Mouse (Mus musculus) liver, embryonic 15.5 days (tissue): ENCODE data around the gene Gm3952. TPM values are rescaled to one million over a fixed set of nuclear protein-coding genes. Genes with fewer than 3 reads are reported as not detected.

ENCODE experiments used
- ATAC-seq: fragments of 200-750 bp; cut with Nextera tagmentation; 2 replicates; pipeline ENCODE4 v1.8.0; 2017; ENCODE audit warnings: moderate number of reproducible peaks, mild to moderate bottlenecking, moderate library complexity; ENCODE audit not compliant: insufficient read depth
- H3K27ac ChIP-seq: fragments of 300-500 bp; sonication (generic); replicated peaks from 2 replicates; pipeline ENCODE4 v1.5.1; 2015; ENCODE audit warnings: mild to moderate bottlenecking, inconsistent platforms
- H3K27me3 ChIP-seq: fragments of 300-500 bp; sonication (generic); 2 replicates; pipeline ENCODE4 v1.6.1; 2015; ENCODE audit warnings: mild to moderate bottlenecking, inconsistent platforms
- H3K36me3 ChIP-seq: fragments of 300-500 bp; sonication (generic); replicated peaks from 2 replicates; pipeline ENCODE4 v1.6.1; 2015; ENCODE audit warnings: moderate library complexity, mild to moderate bottlenecking, inconsistent platforms
- H3K4me1 ChIP-seq: fragments of 300-500 bp; sonication (generic); replicated peaks from 2 replicates; pipeline ENCODE4 v1.6.1; 2015; ENCODE audit warnings: inconsistent platforms
- H3K4me2 ChIP-seq: fragments of 300-500 bp; sonication (generic); 2 replicates; pipeline ENCODE4 v1.6.1; 2015; ENCODE audit warnings: moderate library complexity, mild to moderate bottlenecking, inconsistent platforms
- H3K4me3 ChIP-seq: fragments of 300-500 bp; sonication (generic); replicated peaks from 2 replicates; pipeline ENCODE4 v1.5.1; 2015; ENCODE audit warnings: mild to moderate bottlenecking, inconsistent platforms
- H3K9ac ChIP-seq: fragments of 300-500 bp; sonication (generic); 2 replicates; pipeline ENCODE4 v1.6.1; 2015; ENCODE audit warnings: moderate library complexity, mild to moderate bottlenecking, inconsistent platforms
- H3K9me3 ChIP-seq: fragments of 300-500 bp; sonication (generic); replicated peaks from 2 replicates; pipeline ENCODE4 v1.6.1; 2016; ENCODE audit warnings: inconsistent platforms
- WGBS: fragments of 180-500 bp; shearing (Covaris S2); methylation state at CpG from one replicate; pipeline ENCODE4 v1.1.7; 2015; ENCODE audit warnings: mixed read lengths; ENCODE audit not compliant: insufficient replicate concordance; 5-methylcytosine and 5-hydroxymethylcytosine counted together
- polyA plus RNA-seq: library from polyadenylated mRNA; unstranded; fragments of >200 nt; fragmentation: Nextera tagmentation; extraction: Ambion mirVana; gene quantifications from 2 replicates; pipeline ENCODE4 v1.2.1, GENCODE M21; 2015

The Gm3952 gene
- not detected in 2 replicates for polyA plus RNA-seq

GRCm38 (mm10) chr8:128798594-128798993 is at the start of gene Gm3952:
Gene Gm3952 (minus strand): TSS chr8:128798694.
- Histone ChIP-seq H3K4me1 (no peaks in the 10 kb centered on the region), H3K36me3 (no peaks in the 10 kb centered on the region), H3K27ac (no peak within 1 kb of the TSS), H3K9ac (no peak within 1 kb of the TSS), H3K9me3 (no peaks in the 10 kb centered on the region), H3K27me3 (no peaks in the 10 kb centered on the region), H3K4me2 (no peak within 1 kb of the TSS), H3K4me3 (no peak within 1 kb of the TSS)
- no peak for ATAC-seq
- WGBS: 66% methylated on average over 1 of the region's 1 CpGs

GRCm38 (mm10) chr8:128843749-128844148 is 45.3 kb upstream of the Gm3952 start:
- H3K4me2 ChIP-seq: no peak overlapping the region
- no peak overlapping the region for H3K4me3 ChIP-seq
- H3K27ac ChIP-seq: no peak overlapping the region
- WGBS: 18% methylated on average over 5 of the region's 5 CpGs
- no peaks in the 10 kb centered on the region for H3K27me3 ChIP-seq
- ATAC-seq: no peak
- H3K9ac ChIP-seq: no peak overlapping the region
- H3K36me3 ChIP-seq: no peaks in the 10 kb centered on the region
- no peaks in the 10 kb centered on the region for H3K9me3 ChIP-seq
- H3K4me1 ChIP-seq: no peaks in the 10 kb centered on the region

GRCm38 (mm10) chr8:128812521-128812920 is 14.0 kb upstream of the Gm3952 start:
- no peaks in the 10 kb centered on the region for H3K9me3 ChIP-seq
- H3K4me3 ChIP-seq: no peak overlapping the region
- ATAC-seq: no peak
- no peaks in the 10 kb centered on the region for H3K36me3 ChIP-seq
- no peak overlapping the region for H3K4me2 ChIP-seq
- 57% methylated on average over 4 of the region's 4 CpGs for WGBS
- H3K4me1 ChIP-seq: no peaks in the 10 kb centered on the region
- no peak overlapping the region for H3K9ac ChIP-seq
- H3K27me3 ChIP-seq: no peaks in the 10 kb centered on the region
- H3K27ac ChIP-seq: no peak overlapping the region

- no peak for ATAC-seq
- Histone ChIP-seq H3K4me1 (no peaks in the 10 kb centered on the region), H3K36me3 (peaks cover 58% of the 10 kb centered on the region), H3K27ac (no peak overlapping the region), H3K4me2 (no peak overlapping the region), H3K27me3 (no peaks in the 10 kb centered on the region), H3K9ac (no peak overlapping the region), H3K4me3 (no peak overlapping the region), H3K9me3 (no peaks in the 10 kb centered on the region)
- 76% methylated on average over 3 of the region's 3 CpGs for WGBS
These were observed 62.8 kb downstream of the Gm3952 start for GRCm38 (mm10) chr8:128735692-128736091.

GRCm38 (mm10) chr8:128734118-128734517 is 64.4 kb downstream of the Gm3952 start:
- WGBS: 44% methylated on average over 3 of the region's 3 CpGs
- no peak overlapping the region for H3K27ac ChIP-seq
- H3K4me1 ChIP-seq: no peaks in the 10 kb centered on the region
- no peaks in the 10 kb centered on the region for H3K27me3 ChIP-seq
- peaks cover 65% of the 10 kb centered on the region for H3K36me3 ChIP-seq
- no peaks in the 10 kb centered on the region for H3K9me3 ChIP-seq
- ATAC-seq: no peak
- H3K4me2 ChIP-seq: no peak overlapping the region
- H3K4me3 ChIP-seq: no peak overlapping the region
- H3K9ac ChIP-seq: no peak overlapping the region

- WGBS: 88% methylated on average over 2 of the region's 2 CpGs
- Histone ChIP-seq H3K27ac (no peak overlapping the region), H3K4me2 (no peak overlapping the region), H3K9me3 (no peaks in the 10 kb centered on the region), H3K4me1 (no peaks in the 10 kb centered on the region), H3K9ac (no peak overlapping the region), H3K27me3 (no peaks in the 10 kb centered on the region), H3K36me3 (peaks cover 71% of the 10 kb centered on the region), H3K4me3 (no peak overlapping the region)
- ATAC-seq: no peak
These were observed 66.2 kb downstream of the Gm3952 start for GRCm38 (mm10) chr8:128732254-128732653.

- peaks cover 80% of the 10 kb centered on the region for H3K36me3 ChIP-seq
- H3K4me3 ChIP-seq: no peak overlapping the region
- no peaks in the 10 kb centered on the region for H3K4me1 ChIP-seq
- H3K27ac ChIP-seq: no peak overlapping the region
- no peaks in the 10 kb centered on the region for H3K27me3 ChIP-seq
- no peak for ATAC-seq
- no peaks in the 10 kb centered on the region for H3K9me3 ChIP-seq
- WGBS: 81% methylated on average over 1 of the region's 1 CpGs
- no peak overlapping the region for H3K4me2 ChIP-seq
- no peak overlapping the region for H3K9ac ChIP-seq
These were observed 71.3 kb downstream of the Gm3952 start for GRCm38 (mm10) chr8:128727213-128727612.

GRCm38 (mm10) chr8:128724819-128725218 is 73.7 kb downstream of the Gm3952 start:
- H3K9ac ChIP-seq: no peak overlapping the region
- H3K27ac ChIP-seq: no peak overlapping the region
- no peaks in the 10 kb centered on the region for H3K27me3 ChIP-seq
- H3K4me1 ChIP-seq: peaks cover 4% of the 10 kb centered on the region; the same call in 1 of the 2 replicates
- ATAC-seq: no peak
- WGBS: 40% methylated on average over 1 of the region's 1 CpGs
- H3K4me3 ChIP-seq: no peak overlapping the region
- no peak overlapping the region for H3K4me2 ChIP-seq
- H3K36me3 ChIP-seq: peaks cover 74% of the 10 kb centered on the region
- H3K9me3 ChIP-seq: no peaks in the 10 kb centered on the region

GRCm38 (mm10) chr8:128716184-128716583 is 82.3 kb downstream of the Gm3952 start:
- no peak overlapping the region for H3K4me3 ChIP-seq
- no peak overlapping the region for H3K4me2 ChIP-seq
- H3K9me3 ChIP-seq: no peaks in the 10 kb centered on the region
- no peak overlapping the region for H3K27ac ChIP-seq
- H3K27me3 ChIP-seq: no peaks in the 10 kb centered on the region
- H3K36me3 ChIP-seq: peaks cover 83% of the 10 kb centered on the region
- peaks cover 4% of the 10 kb centered on the region; the same call in 1 of the 2 replicates for H3K4me1 ChIP-seq
- ATAC-seq: no peak
- H3K9ac ChIP-seq: no peak overlapping the region

GRCm38 (mm10) chr8:128709261-128709660 is 89.2 kb downstream of the Gm3952 start:
- no peaks in the 10 kb centered on the region for H3K27me3 ChIP-seq
- peaks cover 2% of the 10 kb centered on the region; the same call in 1 of the 2 replicates for H3K4me1 ChIP-seq
- no peak overlapping the region for H3K4me3 ChIP-seq
- peak; percentile 71 for ATAC-seq
- no peak overlapping the region for H3K27ac ChIP-seq
- 38% methylated on average over 3 of the region's 3 CpGs for WGBS
- no peak overlapping the region for H3K4me2 ChIP-seq
- no peaks in the 10 kb centered on the region for H3K9me3 ChIP-seq
- no peak overlapping the region for H3K9ac ChIP-seq
- H3K36me3 ChIP-seq: peaks cover 56% of the 10 kb centered on the region

GRCm38 (mm10) chr8:128704836-128705235 is 93.7 kb downstream of the Gm3952 start:
- Histone ChIP-seq H3K36me3 (peaks cover 23% of the 10 kb centered on the region), H3K27me3 (no peaks in the 10 kb centered on the region), H3K4me2 (no peak overlapping the region), H3K4me1 (peaks cover 10% of the 10 kb centered on the region; the same call in 1 of the 2 replicates), H3K27ac (no peak overlapping the region), H3K9ac (no peak overlapping the region), H3K4me3 (no peak overlapping the region), H3K9me3 (no peaks in the 10 kb centered on the region)
- ATAC-seq: no peak
- WGBS: 86% methylated on average over 2 of the region's 2 CpGs

GRCm38 (mm10) chr8:128704376-128704775 is 94.1 kb downstream of the Gm3952 start:
- Histone ChIP-seq H3K36me3 (peaks cover 23% of the 10 kb centered on the region), H3K4me2 (no peak overlapping the region), H3K9me3 (no peaks in the 10 kb centered on the region), H3K27ac (no peak overlapping the region), H3K4me1 (peaks cover 10% of the 10 kb centered on the region), H3K4me3 (no peak overlapping the region), H3K9ac (no peak overlapping the region), H3K27me3 (no peaks in the 10 kb centered on the region)
- WGBS: 60% methylated on average over 1 of the region's 1 CpGs
- ATAC-seq: no peak
